Mouse (Mus musculus) liver, embryonic 14.5 days (tissue): ENCODE measurements around the gene Grik1.

Source experiments
- CTCF ChIP-seq: IDR thresholded peaks from 2 replicates; pipeline ENCODE4 v1.5.1; 2016; ENCODE audit warnings: antibody characterized with exemption, low read depth, control low read depth
- EP300 ChIP-seq: IDR thresholded peaks from 2 replicates; pipeline ENCODE4 v1.6.1; 2016; ENCODE audit warnings: antibody characterized with exemption, low read depth

- no peak for TF ChIP-seq CTCF
- TF ChIP-seq EP300 = no peak
Measured at GRCm38 (mm10) chr16:87988805-87989204, 301.3 kb downstream of the Grik1 start.
